Mouse (Mus musculus): ENCODE results near the gene Il6ra. TPM values are rescaled to one million over a fixed set of nuclear protein-coding genes. Genes with fewer than 3 reads are reported as not detected.

Il6ra gene
- polyA plus RNA-seq, 1 experiment = 0.97 TPM

- Histone ChIP-seq H3K36me3 (ENCODE audit: control insufficient read depth, insufficient read depth, low read length, poor library complexity, severe bottlenecking) (no peaks in the 10 kb centered on the region), H3K4me1 (ENCODE audit: control insufficient read depth, insufficient read depth, low read length) (no peaks in the 10 kb centered on the region), H3K4me3 (ENCODE audit: low read depth, low read length) (no peak overlapping the region), H3K9ac (ENCODE audit: low read depth, poor library complexity, severe bottlenecking) (no peak overlapping the region), H3K27ac (ENCODE audit: insufficient read depth, low read length) (no peak overlapping the region), H3K27me3 (ENCODE audit: control insufficient read depth, insufficient read depth, low read length, poor library complexity, severe bottlenecking) (no peaks in the 10 kb centered on the region), H3K9me3 (replicated peaks; ENCODE audit: control insufficient read depth, insufficient read depth, low read length, poor library complexity, severe bottlenecking) (no peaks in the 10 kb centered on the region)
- TF ChIP-seq POLR2A (IDR thresholded peaks at IDR 0.05; ENCODE audit: insufficient read depth, low read length) (no peak), CTCF (IDR thresholded peaks at IDR 0.05; ENCODE audit: low read depth, low read length) (no peak), EP300 (IDR thresholded peaks at IDR 0.05; ENCODE audit: insufficient read depth, low read depth, low read length) (no peak)
Measured at GRCm38 (mm10) chr3:89917408-89917807, 4.4 kb upstream of the Il6ra start.

DNA sequence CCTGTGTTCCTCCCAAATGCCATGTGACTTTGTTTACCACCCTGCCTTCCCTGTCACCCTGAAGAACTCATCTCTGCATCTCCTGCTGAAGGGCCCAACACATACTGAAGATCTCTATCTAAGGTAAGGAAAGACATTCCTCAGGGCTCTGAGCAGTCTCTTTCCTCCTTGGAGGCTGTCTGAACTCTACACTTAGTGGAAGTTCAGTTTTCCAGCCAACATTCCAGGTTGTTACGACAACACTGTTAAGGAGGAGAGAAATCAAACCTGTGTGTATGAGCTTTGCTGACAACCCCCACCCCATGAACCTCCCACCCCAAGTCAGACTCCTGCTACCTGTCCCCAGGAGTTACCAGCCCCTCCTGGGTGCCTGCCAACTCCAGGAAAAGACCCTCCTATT lies 3.6 kb upstream of the Il6ra start:
- no peak for TF ChIP-seq EP300 (IDR thresholded peaks at IDR 0.05; ENCODE audit: insufficient read depth, low read depth, low read length)
- no peak for TF ChIP-seq POLR2A (IDR thresholded peaks at IDR 0.05; ENCODE audit: insufficient read depth, low read length)
- TF ChIP-seq CTCF (IDR thresholded peaks at IDR 0.05; ENCODE audit: low read depth, low read length) = no peak
- no peak overlapping the region for H3K9ac ChIP-seq (ENCODE audit: low read depth, poor library complexity, severe bottlenecking)
- no peaks in the 10 kb centered on the region for H3K4me1 ChIP-seq (ENCODE audit: control insufficient read depth, insufficient read depth, low read length)
- H3K4me3 ChIP-seq (ENCODE audit: low read depth, low read length) = no peak overlapping the region
- H3K27me3 ChIP-seq (ENCODE audit: control insufficient read depth, insufficient read depth, low read length, poor library complexity, severe bottlenecking) = no peaks in the 10 kb centered on the region
- H3K27ac ChIP-seq (ENCODE audit: insufficient read depth, low read length) = no peak overlapping the region
- H3K36me3 ChIP-seq (ENCODE audit: control insufficient read depth, insufficient read depth, low read length, poor library complexity, severe bottlenecking) = no peaks in the 10 kb centered on the region
- H3K9me3 ChIP-seq (replicated peaks; ENCODE audit: control insufficient read depth, insufficient read depth, low read length, poor library complexity, severe bottlenecking) = no peaks in the 10 kb centered on the region

- no peak overlapping the region for H3K4me3 ChIP-seq (ENCODE audit: low read depth, low read length)
- H3K36me3 ChIP-seq (ENCODE audit: control insufficient read depth, insufficient read depth, low read length, poor library complexity, severe bottlenecking) = no peaks in the 10 kb centered on the region
- H3K4me1 ChIP-seq (ENCODE audit: control insufficient read depth, insufficient read depth, low read length) = no peaks in the 10 kb centered on the region
- no peaks in the 10 kb centered on the region for H3K27me3 ChIP-seq (ENCODE audit: control insufficient read depth, insufficient read depth, low read length, poor library complexity, severe bottlenecking)
- H3K27ac ChIP-seq (ENCODE audit: insufficient read depth, low read length) = no peak overlapping the region
- no peak for TF ChIP-seq CTCF (IDR thresholded peaks at IDR 0.05; ENCODE audit: low read depth, low read length)
- TF ChIP-seq EP300 (IDR thresholded peaks at IDR 0.05; ENCODE audit: insufficient read depth, low read depth, low read length) = no peak
- no peak for TF ChIP-seq POLR2A (IDR thresholded peaks at IDR 0.05; ENCODE audit: insufficient read depth, low read length)
- no peak overlapping the region for H3K9ac ChIP-seq (ENCODE audit: low read depth, poor library complexity, severe bottlenecking)
- H3K9me3 ChIP-seq (replicated peaks; ENCODE audit: control insufficient read depth, insufficient read depth, low read length, poor library complexity, severe bottlenecking) = no peaks in the 10 kb centered on the region
Measured at GRCm38 (mm10) chr3:89914700-89915099, 1.7 kb upstream of the Il6ra start.

DNA sequence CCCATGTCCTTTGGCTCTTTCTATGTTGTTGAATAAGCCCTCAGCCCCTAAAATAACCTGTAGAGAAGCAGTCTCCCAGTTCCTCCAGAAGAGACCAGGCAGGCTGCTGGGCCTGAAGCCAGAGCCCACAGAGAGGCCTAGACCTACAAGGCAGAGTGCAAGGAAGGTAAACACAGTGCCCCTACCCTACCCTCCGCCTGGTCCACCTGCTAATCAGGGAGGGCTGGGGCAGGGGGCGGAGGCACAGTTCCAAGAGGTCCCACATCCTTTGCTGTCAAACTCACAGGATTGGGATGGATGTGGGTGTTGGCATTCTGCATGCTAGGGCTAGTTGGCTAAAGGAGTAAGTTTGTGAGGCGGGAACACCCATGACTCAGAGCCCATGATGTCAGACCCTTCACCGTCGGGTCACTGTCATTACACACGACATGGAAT lies 871 bp downstream of the Il6ra start:
- Histone ChIP-seq H3K4me3 (ENCODE audit: low read depth, low read length) (no peak overlapping the region), H3K36me3 (ENCODE audit: control insufficient read depth, insufficient read depth, low read length, poor library complexity, severe bottlenecking) (no peaks in the 10 kb centered on the region), H3K9me3 (replicated peaks; ENCODE audit: control insufficient read depth, insufficient read depth, low read length, poor library complexity, severe bottlenecking) (no peaks in the 10 kb centered on the region), H3K27ac (ENCODE audit: insufficient read depth, low read length) (no peak overlapping the region), H3K9ac (ENCODE audit: low read depth, poor library complexity, severe bottlenecking) (no peak overlapping the region), H3K4me1 (ENCODE audit: control insufficient read depth, insufficient read depth, low read length) (no peaks in the 10 kb centered on the region), H3K27me3 (ENCODE audit: control insufficient read depth, insufficient read depth, low read length, poor library complexity, severe bottlenecking) (no peaks in the 10 kb centered on the region)
- TF ChIP-seq POLR2A (IDR thresholded peaks at IDR 0.05; ENCODE audit: insufficient read depth, low read length) (no peak), EP300 (IDR thresholded peaks at IDR 0.05; ENCODE audit: insufficient read depth, low read depth, low read length) (no peak), CTCF (IDR thresholded peaks at IDR 0.05; ENCODE audit: low read depth, low read length) (no peak)

DNA sequence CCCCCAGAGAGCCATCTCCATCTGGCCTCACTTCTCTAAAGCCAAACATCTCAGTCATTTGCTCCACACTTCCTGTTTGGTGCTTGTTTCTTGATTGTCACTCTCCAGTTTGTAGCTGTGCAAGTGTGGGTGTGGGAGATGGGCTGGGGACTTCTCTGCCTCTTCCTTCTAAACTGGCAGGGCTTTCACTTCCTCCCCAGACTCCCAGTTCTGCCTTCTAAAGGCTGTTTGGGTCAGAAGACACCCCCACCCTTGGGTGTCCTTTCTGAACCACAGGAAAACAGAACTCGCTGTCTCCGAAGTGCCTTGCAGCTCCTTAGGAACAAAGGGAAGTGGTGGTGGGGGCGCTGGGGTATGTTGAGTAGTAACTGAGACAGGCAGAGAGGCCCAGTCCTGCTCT lies 1.8 kb downstream of the Il6ra start:
- no peaks in the 10 kb centered on the region for H3K9me3 ChIP-seq (replicated peaks; ENCODE audit: control insufficient read depth, insufficient read depth, low read length, poor library complexity, severe bottlenecking)
- no peaks in the 10 kb centered on the region for H3K4me1 ChIP-seq (ENCODE audit: control insufficient read depth, insufficient read depth, low read length)
- no peaks in the 10 kb centered on the region for H3K36me3 ChIP-seq (ENCODE audit: control insufficient read depth, insufficient read depth, low read length, poor library complexity, severe bottlenecking)
- H3K4me3 ChIP-seq (ENCODE audit: low read depth, low read length) = no peak overlapping the region
- H3K27me3 ChIP-seq (ENCODE audit: control insufficient read depth, insufficient read depth, low read length, poor library complexity, severe bottlenecking) = no peaks in the 10 kb centered on the region
- no peak overlapping the region for H3K9ac ChIP-seq (ENCODE audit: low read depth, poor library complexity, severe bottlenecking)
- no peak overlapping the region for H3K27ac ChIP-seq (ENCODE audit: insufficient read depth, low read length)
- TF ChIP-seq EP300 (IDR thresholded peaks at IDR 0.05; ENCODE audit: insufficient read depth, low read depth, low read length) (no peak), CTCF (IDR thresholded peaks at IDR 0.05; ENCODE audit: low read depth, low read length) (no peak), POLR2A (IDR thresholded peaks at IDR 0.05; ENCODE audit: insufficient read depth, low read length) (no peak)

DNA sequence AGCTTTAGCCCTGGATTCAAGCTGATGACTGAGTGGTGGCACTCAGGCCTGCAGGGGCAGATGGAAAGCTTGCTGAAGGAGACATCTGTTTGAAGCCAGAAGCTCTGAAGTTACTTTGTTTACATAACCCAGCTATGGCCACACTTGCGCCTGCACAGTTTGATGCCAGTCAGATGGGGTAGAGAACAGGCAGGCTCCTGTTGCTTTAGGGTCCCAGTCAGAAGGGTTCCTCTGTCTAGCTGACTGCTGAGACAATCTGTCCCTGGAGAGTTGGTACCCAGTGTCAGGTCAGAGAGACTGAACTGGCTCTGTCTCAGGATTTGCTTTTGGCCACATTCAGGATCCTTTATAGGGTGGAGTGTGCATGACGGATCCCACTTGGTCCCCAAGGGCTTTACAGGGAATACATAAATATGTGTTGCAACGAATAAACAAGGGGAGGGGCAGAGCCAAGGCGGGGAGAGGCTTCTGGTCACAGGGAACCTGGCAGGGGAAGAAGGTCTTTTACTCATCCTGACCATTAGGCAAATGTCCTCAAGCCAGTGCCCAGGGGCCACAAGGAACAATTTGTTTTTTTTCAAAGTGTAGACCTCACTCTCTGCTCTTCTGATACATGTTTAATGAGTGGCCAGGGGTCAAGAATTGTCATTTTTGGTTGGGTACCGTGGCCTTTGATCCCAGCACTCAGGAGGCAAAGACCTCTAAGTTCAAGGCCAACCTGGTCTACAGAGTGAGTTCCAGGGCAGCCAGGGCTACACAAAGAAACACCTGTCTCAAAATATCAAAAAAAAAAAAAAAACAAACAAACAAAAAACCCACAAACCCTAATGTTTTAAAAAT lies 3.1 kb downstream of the Il6ra start:
- H3K36me3 ChIP-seq (ENCODE audit: control insufficient read depth, insufficient read depth, low read length, poor library complexity, severe bottlenecking) = no peaks in the 10 kb centered on the region
- no peaks in the 10 kb centered on the region for H3K27me3 ChIP-seq (ENCODE audit: control insufficient read depth, insufficient read depth, low read length, poor library complexity, severe bottlenecking)
- TF ChIP-seq CTCF (IDR thresholded peaks at IDR 0.05; ENCODE audit: low read depth, low read length) (no peak), POLR2A (IDR thresholded peaks at IDR 0.05; ENCODE audit: insufficient read depth, low read length) (no peak), EP300 (IDR thresholded peaks at IDR 0.05; ENCODE audit: insufficient read depth, low read depth, low read length) (no peak)
- H3K9me3 ChIP-seq (replicated peaks; ENCODE audit: control insufficient read depth, insufficient read depth, low read length, poor library complexity, severe bottlenecking) = no peaks in the 10 kb centered on the region
- H3K27ac ChIP-seq (ENCODE audit: insufficient read depth, low read length) = no peak overlapping the region
- no peak overlapping the region for H3K9ac ChIP-seq (ENCODE audit: low read depth, poor library complexity, severe bottlenecking)
- H3K4me3 ChIP-seq (ENCODE audit: low read depth, low read length) = no peak overlapping the region
- no peaks in the 10 kb centered on the region for H3K4me1 ChIP-seq (ENCODE audit: control insufficient read depth, insufficient read depth, low read length)
